Mouse (Mus musculus) spleen, adult 2 months (tissue): ENCODE data around the gene Hlx. TPM values are rescaled to one million over a fixed set of nuclear protein-coding genes. Genes with fewer than 3 reads are reported as not detected.

Experiments
- DNase-seq, 2 experiments: peaks; one replicate each; pipeline versions ENCODE4 v3.0.0 to v3.0.0-alpha.2; 2012 to 2021; ENCODE audit warnings: low spot score in 2 of 2, low read depth in 1 of 2
- H3K27ac ChIP-seq: fragments of 200-500 bp; 2 replicates; pipeline ENCODE4 v1.5.1; 2012; ENCODE audit warnings: low read length, inconsistent platforms; ENCODE audit not compliant: insufficient read depth
- H3K27me3 ChIP-seq: fragments of 200-500 bp; 2 replicates; pipeline ENCODE4 v1.6.1; 2012; ENCODE audit warnings: mild to moderate bottlenecking, moderate library complexity, low read length, inconsistent platforms; ENCODE audit not compliant: control insufficient read depth, insufficient read depth
- H3K36me3 ChIP-seq: fragments of 200-500 bp; 2 replicates; pipeline ENCODE4 v1.6.1; 2012; ENCODE audit warnings: mild to moderate bottlenecking, low read length, inconsistent platforms; ENCODE audit not compliant: control insufficient read depth, insufficient read depth
- H3K4me1 ChIP-seq: fragments of 200-500 bp; 2 replicates; pipeline ENCODE4 v1.6.1; 2011; ENCODE audit warnings: inconsistent platforms; ENCODE audit not compliant: control insufficient read depth, insufficient read depth, insufficient read length
- H3K4me3 ChIP-seq: fragments of 200-500 bp; 2 replicates; pipeline ENCODE4 v1.5.1; 2011; ENCODE audit warnings: mild to moderate bottlenecking, inconsistent platforms; ENCODE audit not compliant: insufficient read depth, insufficient read length; ENCODE audit errors: extremely low read depth
- CTCF ChIP-seq: fragments of 200-500 bp; IDR thresholded peaks from 2 replicates; pipeline ENCODE4 v1.5.1; 2011; ENCODE audit warnings: mild to moderate bottlenecking, inconsistent platforms; ENCODE audit not compliant: insufficient read depth, insufficient read length, insufficient replicate concordance; ENCODE audit errors: extremely low read depth
- POLR2A ChIP-seq: fragments of 200-500 bp; IDR thresholded peaks from 2 replicates; pipeline ENCODE4 v1.6.1; 2011; ENCODE audit warnings: low read depth, low read length, inconsistent platforms
- WGBS: fragments of 180-500 bp; shearing (Covaris S2); methylation state at CpG from one replicate; pipeline ENCODE4 v1.1.7; 2018; 5-methylcytosine and 5-hydroxymethylcytosine counted together
- polyA plus RNA-seq: library from polyadenylated mRNA; depleted of rRNA; stranded (reverse); fragments of >200 nt; gene quantifications from 2 replicates; pipeline ENCODE4 v1.2.3, GENCODE M21; 2012

Hlx gene
- polyA plus RNA-seq, 1 experiment, result 24.1 TPM

DNA sequence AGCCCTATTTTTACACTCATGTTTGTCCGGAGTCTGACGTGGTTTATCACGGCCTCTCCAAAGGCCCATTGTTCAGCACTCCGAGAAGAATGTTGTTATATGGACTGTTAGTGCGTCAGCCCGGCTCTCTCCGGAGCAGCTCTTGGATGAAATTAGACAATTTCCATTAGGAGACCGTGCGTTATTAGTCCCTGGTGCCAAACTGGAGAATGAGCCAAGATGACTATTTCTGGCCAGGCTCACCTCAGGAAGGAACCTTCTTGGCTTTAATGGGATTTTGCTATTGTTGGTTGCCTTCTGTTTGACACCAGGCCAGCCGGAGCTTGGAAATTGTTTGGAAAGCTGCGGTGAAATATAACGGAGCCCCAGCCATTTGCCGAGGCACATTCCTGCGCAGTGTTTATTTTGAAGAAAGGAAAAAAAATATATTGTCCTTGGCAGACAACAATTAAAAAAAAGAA, 16.3 kb upstream of the Hlx start:
- TF ChIP-seq CTCF (no peak), POLR2A (no peak)
- Histone ChIP-seq H3K4me1 (no peaks in the 10 kb centered on the region), H3K36me3 (no peaks in the 10 kb centered on the region), H3K4me3 (no peak overlapping the region), H3K27ac (no peak overlapping the region), H3K27me3 (no peaks in the 10 kb centered on the region)
- DNase-seq, result no peak
- WGBS, result 71% methylated on average over 14 of the region's 14 CpGs

DNA sequence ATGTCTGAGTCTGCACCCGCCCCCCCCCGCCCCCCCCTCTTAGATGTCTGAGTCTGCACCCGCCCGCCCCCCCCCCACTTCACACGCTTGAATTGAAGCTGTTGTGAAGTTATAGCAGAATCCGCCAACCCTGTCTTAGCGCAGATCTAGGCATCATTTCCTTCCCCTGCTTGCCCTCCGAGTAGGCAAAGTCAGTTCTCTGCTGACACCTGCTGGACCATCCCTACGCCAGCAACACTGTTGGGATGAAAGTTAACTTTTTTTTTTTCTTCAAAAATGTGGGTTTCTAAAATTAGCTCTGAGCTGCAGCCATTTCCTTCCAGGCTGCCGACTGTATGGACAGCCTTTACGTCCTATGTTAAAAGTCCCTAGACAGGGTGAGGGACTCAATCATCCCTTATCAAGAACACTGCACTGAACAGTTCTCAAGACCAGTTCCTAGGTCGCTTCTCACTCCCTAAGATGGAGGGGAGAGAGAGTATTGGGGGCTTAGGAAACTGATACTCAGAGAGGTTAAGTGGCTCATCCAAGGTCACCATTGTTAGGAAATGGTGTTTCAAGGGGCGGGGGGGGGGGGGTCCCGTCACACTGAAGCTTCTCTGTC, 5.6 kb upstream of the Hlx start:
- H3K36me3 ChIP-seq, result no peaks in the 10 kb centered on the region
- WGBS, result 8% methylated on average over 13 of the region's 14 CpGs
- no peak overlapping the region for H3K27ac ChIP-seq
- no peak overlapping the region for H3K4me3 ChIP-seq
- peaks cover 2% of the 10 kb centered on the region; the same call in 1 of the 2 replicates for H3K27me3 ChIP-seq
- DNase-seq, result peak; percentile 43 to 62
- TF ChIP-seq POLR2A (no peak), CTCF (peak; percentile 76; the same call in 1 of the 2 replicates)
- no peaks in the 10 kb centered on the region; the same call in 1 of the 2 replicates for H3K4me1 ChIP-seq

DNA sequence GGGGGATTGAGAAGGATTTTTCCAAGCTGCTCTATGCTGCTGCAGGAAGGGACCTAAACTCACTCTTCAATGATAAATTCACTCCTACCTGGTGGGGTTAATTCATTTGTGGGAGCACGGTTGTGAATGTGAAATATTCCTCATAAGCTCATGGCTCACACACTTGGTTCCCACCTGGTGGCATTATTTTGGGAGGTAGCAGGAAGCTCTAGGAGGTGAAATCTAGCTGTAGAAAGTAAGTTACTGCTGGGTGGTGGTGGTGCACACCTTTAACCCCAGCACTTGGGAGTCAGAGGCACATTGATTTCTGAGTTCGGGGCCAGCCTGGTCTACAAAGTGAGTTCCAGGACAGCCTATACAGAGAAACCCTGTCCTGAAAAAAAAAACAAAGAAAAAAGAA, 4.8 kb upstream of the Hlx start:
- Histone ChIP-seq H3K27ac (no peak overlapping the region), H3K27me3 (peaks cover 2% of the 10 kb centered on the region; the same call in 1 of the 2 replicates), H3K36me3 (no peaks in the 10 kb centered on the region), H3K4me3 (no peak overlapping the region), H3K4me1 (no peaks in the 10 kb centered on the region; the same call in 1 of the 2 replicates)
- TF ChIP-seq CTCF (no peak), POLR2A (no peak)
- no peak for DNase-seq
- 74% methylated on average over 2 of the region's 2 CpGs for WGBS

DNA sequence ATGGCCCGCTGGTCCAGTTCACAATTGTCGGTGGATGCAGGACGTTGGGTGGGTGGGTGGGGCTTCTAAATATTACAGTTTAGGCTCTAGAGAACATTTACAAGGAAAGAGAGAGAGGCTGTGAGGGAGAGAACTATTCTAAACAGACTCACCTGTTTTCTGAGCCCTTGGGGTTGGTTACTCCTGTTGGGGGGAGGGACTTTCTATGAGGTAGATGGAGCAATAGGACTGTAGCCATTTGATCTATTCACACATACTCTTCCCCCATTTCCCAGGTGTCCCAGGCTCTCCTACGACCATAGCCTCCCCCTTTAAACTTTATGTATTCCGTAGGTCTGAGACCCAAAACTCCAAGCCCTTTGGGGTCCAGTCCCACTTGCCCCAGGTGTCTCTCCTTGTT, 3.8 kb upstream of the Hlx start:
- no peak overlapping the region for H3K27ac ChIP-seq
- no peak overlapping the region for H3K4me3 ChIP-seq
- H3K4me1 ChIP-seq, result peaks cover 5% of the 10 kb centered on the region
- peaks cover 9% of the 10 kb centered on the region; the same call in 1 of the 2 replicates for H3K27me3 ChIP-seq
- no peak for DNase-seq
- H3K36me3 ChIP-seq, result no peaks in the 10 kb centered on the region
- TF ChIP-seq POLR2A (no peak), CTCF (no peak)
- 77% methylated on average over 5 of the region's 5 CpGs for WGBS

DNA sequence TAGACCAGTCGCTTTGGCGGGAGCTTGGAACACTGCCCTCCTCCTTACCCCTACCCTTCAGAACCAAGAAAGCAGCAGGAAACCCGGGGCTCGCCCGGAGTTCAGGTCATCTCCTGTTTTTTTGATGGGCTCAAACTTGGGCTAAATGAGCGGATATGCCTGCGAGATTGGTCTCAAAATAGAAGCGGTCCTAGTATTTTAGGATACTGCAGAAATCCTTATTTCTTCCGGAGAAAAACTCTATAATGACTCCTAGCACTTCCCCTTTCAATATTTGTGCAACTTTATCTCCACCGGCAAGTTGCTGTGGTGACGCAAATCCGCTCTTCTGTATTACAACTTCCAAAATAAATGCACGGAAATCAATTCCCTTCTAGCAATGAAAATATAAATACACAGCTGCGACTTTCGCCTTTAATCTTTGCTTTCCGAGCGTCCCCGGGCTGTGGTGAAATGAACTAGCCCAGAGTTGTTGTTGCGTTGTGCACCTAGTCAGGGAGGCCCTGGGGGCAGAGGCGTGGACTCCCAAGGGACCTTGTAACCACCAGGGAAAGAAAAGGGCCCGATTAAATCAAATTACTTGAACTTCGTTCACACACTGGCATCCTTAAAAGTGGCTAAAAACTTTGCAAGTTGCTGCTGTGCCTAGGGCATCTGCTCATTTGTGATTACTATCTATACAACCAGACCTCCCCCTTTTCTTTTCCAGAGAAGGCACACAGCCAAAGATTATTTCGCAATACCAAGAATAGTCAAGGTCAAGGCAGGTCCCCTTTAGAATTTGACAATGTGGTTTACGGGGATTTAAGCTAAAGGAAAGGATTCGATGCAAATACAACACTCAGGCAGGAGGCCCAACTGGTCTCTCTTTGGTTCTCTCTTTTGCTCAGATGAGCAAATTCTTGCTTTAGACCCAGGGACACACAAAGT, 2.8 kb upstream of the Hlx start:
- 13% methylated on average over 25 of the region's 25 CpGs for WGBS
- TF ChIP-seq POLR2A (no peak), CTCF (no peak)
- Histone ChIP-seq H3K27ac (no peak overlapping the region), H3K4me3 (peak overlapping the region; percentile 44), H3K36me3 (no peaks in the 10 kb centered on the region), H3K27me3 (peaks cover 9% of the 10 kb centered on the region; the same call in 1 of the 2 replicates), H3K4me1 (peaks cover 7% of the 10 kb centered on the region)
- DNase-seq, result peak in 1 of 2 experiments; percentile 29

DNA sequence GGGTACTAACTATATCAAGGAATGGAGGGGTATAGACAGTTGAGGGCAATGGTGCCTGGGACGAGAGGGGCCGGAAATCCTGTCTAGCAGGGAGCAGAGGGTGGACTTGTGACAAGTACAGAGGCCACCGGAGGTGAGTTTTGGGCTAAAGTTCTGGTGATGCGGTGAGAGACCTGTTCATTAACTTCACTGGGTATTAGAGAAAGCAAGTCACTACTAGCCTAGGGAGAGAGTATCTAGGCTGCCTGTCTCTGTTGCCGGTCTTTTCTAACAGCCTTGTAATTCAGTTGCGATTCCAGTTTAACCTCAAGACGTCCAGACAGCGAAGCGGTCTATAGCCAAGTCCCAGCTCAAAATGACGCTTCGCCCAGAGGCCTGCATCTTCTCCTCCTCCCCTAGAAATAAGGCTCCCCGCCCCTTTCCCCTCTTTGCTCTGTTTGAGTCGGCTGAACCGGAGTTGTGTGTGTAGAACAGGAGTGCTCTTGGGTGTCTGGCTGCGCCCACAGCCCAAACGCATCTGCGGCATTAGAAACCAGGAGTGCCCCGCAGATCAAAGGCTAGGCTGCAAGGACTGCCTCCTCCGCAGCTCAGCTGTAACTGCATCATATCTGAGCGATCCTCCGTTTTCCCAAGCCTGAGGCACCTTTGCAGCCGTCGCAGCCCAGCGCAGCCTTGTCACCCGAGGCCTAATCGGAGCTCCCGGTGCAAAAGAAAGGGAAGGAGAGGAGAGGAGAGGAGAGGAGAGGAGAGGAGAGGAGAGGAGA, 1.8 kb upstream of the Hlx start:
- TF ChIP-seq POLR2A, result no peak
- no peak for TF ChIP-seq CTCF
- Histone ChIP-seq H3K36me3 (no peaks in the 10 kb centered on the region), H3K4me3 (peak overlapping the region; percentile 52), H3K4me1 (peaks cover 9% of the 10 kb centered on the region), H3K27me3 (peaks cover 9% of the 10 kb centered on the region; the same call in 1 of the 2 replicates), H3K27ac (peak overlapping the region; percentile 14; the same call in 1 of the 2 replicates)
- 4% methylated on average over 27 of the region's 27 CpGs for WGBS
- DNase-seq, result peak in 1 of 2 experiments; percentile 18
